Mouse (Mus musculus): ENCODE results near the gene C330021F23Rik.

DNA sequence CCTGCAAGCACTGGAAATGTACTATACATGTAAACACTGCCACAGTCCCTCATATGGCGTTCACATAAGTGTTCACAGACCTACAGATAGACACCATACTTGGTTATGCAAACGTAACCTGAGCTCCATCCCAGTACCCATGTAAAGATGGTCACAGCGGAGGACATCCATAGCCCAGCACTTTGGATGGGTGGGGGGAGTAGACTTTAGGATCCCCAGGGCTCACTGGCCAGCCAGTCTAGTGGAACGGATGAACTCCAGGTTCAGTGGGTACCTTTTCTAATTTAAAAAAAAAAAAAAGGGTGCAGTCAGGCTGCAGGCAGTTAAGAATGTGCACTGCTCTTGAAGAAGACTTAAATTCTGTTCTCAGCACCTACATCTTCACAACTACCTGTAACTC lies 27.7 kb upstream of the C330021F23Rik start:
- no peak for TF ChIP-seq GATA1 (IDR thresholded peaks at IDR 0.05; ENCODE audit: borderline replicate concordance, low read length)
- no peak for TF ChIP-seq FLI1 (IDR thresholded peaks at IDR 0.05; ENCODE audit: low read length)

Data from megakaryocyte, embryonic 14.5 days (primary cell).